Mouse (Mus musculus) heart, embryonic 11.5 days (tissue): ENCODE data around the gene Esrrb. TPM values are rescaled to one million over a fixed set of nuclear protein-coding genes. Genes with fewer than 3 reads are reported as not detected.

Experiments
- polyA plus RNA-seq: library from polyadenylated mRNA; unstranded; fragments of >200 nt; fragmentation: Nextera tagmentation; extraction: Ambion mirVana; gene quantifications from 2 replicates; pipeline ENCODE4 v1.2.1, GENCODE M21; 2014

The Esrrb gene
- polyA plus RNA-seq, 1 experiment from 2014 or later = 1.6 TPM

Other genes starting within 250 kb of the Esrrb start
- 10.8 and 14.2 TPM in 2 replicates for gene Gpatch2l, start 119.3 kb upstream of the Esrrb start, polyA plus RNA-seq